Mouse (Mus musculus): ENCODE measurements around the gene Slc35d2. TPM values are rescaled to one million over a fixed set of nuclear protein-coding genes. Genes with fewer than 3 reads are reported as not detected.

Gene Slc35d2
- polyA plus RNA-seq, 1 experiment from 2014 or later: 4.5 TPM

GRCm38 (mm10) chr13:64089130-64089529 is 40.0 kb downstream of the Slc35d2 start, which contains the start of gene Hsd17b3:
Hsd17b3 (minus strand) TSS chr13:64089230.
- no peak for ATAC-seq (ENCODE audit: extremely low read depth, insufficient number of reproducible peaks, low FRiP score, low TSS enrichment)
- WGBS: 70% methylated on average over 4 of the region's 4 CpGs
- H3K27ac ChIP-seq (replicated peaks): no peak within 1 kb of the TSS

GRCm38 (mm10) chr13:64088057-64088456 is 41.1 kb downstream of the Slc35d2 start:
- H3K9ac ChIP-seq: no peak overlapping the region
- 54% methylated on average over 7 of the region's 7 CpGs for WGBS
- H3K4me2 ChIP-seq: no peak overlapping the region
- no peak overlapping the region for H3K4me3 ChIP-seq
- no peak overlapping the region for H3K27ac ChIP-seq (replicated peaks)
- H3K36me3 ChIP-seq: no peaks in the 10 kb centered on the region
- no peak for ATAC-seq (ENCODE audit: extremely low read depth, insufficient number of reproducible peaks, low FRiP score, low TSS enrichment)
- peaks cover 4% of the 10 kb centered on the region; the same call in 1 of the 2 replicates for H3K4me1 ChIP-seq
- no peaks in the 10 kb centered on the region for H3K9me3 ChIP-seq
- no peaks in the 10 kb centered on the region for H3K27me3 ChIP-seq (replicated peaks)

More at GRCm38 (mm10) chr13:64089130-64089529, 40.0 kb downstream of the Slc35d2 start, which contains the start of gene Hsd17b3:
- H3K4me2 ChIP-seq: no peak within 1 kb of the TSS
- H3K27me3 ChIP-seq (replicated peaks): no peaks in the 10 kb centered on the region
- H3K4me3 ChIP-seq: no peak within 1 kb of the TSS
- no peaks in the 10 kb centered on the region for H3K9me3 ChIP-seq
- peaks cover 7% of the 10 kb centered on the region for H3K4me1 ChIP-seq
- H3K36me3 ChIP-seq: no peaks in the 10 kb centered on the region
- no peak within 1 kb of the TSS for H3K9ac ChIP-seq

GRCm38 (mm10) chr13:64086036-64086435 is 43.1 kb downstream of the Slc35d2 start:
- Histone ChIP-seq H3K36me3 (no peaks in the 10 kb centered on the region), H3K4me2 (no peak overlapping the region), H3K4me1 (peaks cover 16% of the 10 kb centered on the region), H3K9ac (no peak overlapping the region), H3K9me3 (no peaks in the 10 kb centered on the region), H3K4me3 (no peak overlapping the region), H3K27ac (replicated peaks) (no peak overlapping the region), H3K27me3 (replicated peaks) (no peaks in the 10 kb centered on the region)
- 85% methylated on average over 5 of the region's 5 CpGs for WGBS
- no peak for ATAC-seq (ENCODE audit: extremely low read depth, insufficient number of reproducible peaks, low FRiP score, low TSS enrichment)

- Histone ChIP-seq H3K4me1 (peaks cover 18% of the 10 kb centered on the region), H3K27ac (replicated peaks) (no peak overlapping the region), H3K9me3 (no peaks in the 10 kb centered on the region), H3K36me3 (no peaks in the 10 kb centered on the region), H3K4me2 (no peak overlapping the region), H3K4me3 (no peak overlapping the region), H3K27me3 (replicated peaks) (no peaks in the 10 kb centered on the region), H3K9ac (no peak overlapping the region)
- no peak for ATAC-seq (ENCODE audit: extremely low read depth, insufficient number of reproducible peaks, low FRiP score, low TSS enrichment)
- 79% methylated on average over 3 of the region's 3 CpGs for WGBS
Measured at GRCm38 (mm10) chr13:64083331-64083730, 45.8 kb downstream of the Slc35d2 start.

- ATAC-seq (ENCODE audit: extremely low read depth, insufficient number of reproducible peaks, low FRiP score, low TSS enrichment): no peak
- no peaks in the 10 kb centered on the region for H3K9me3 ChIP-seq
- no peak overlapping the region for H3K4me3 ChIP-seq
- peak overlapping the region; percentile 52 for H3K9ac ChIP-seq
- peaks cover 14% of the 10 kb centered on the region for H3K4me1 ChIP-seq
- peak overlapping the region; percentile 31; the same call in 1 of the 2 replicates for H3K4me2 ChIP-seq
- H3K27ac ChIP-seq (replicated peaks): 0 out of 2 replicates have a peak overlapping the region, but pooled peaks have one; percentile 28
- H3K36me3 ChIP-seq: no peaks in the 10 kb centered on the region
- H3K27me3 ChIP-seq (replicated peaks): no peaks in the 10 kb centered on the region
- 33% methylated on average over 16 of the region's 16 CpGs for WGBS
Measured at GRCm38 (mm10) chr13:64081012-64081919, 47.9 kb downstream of the Slc35d2 start.

- H3K27ac ChIP-seq (replicated peaks): no peak overlapping the region
- ATAC-seq (ENCODE audit: extremely low read depth, insufficient number of reproducible peaks, low FRiP score, low TSS enrichment): no peak
- H3K4me1 ChIP-seq: peaks cover 14% of the 10 kb centered on the region
- no peak overlapping the region for H3K9ac ChIP-seq
- H3K36me3 ChIP-seq: no peaks in the 10 kb centered on the region
- no peak overlapping the region for H3K4me2 ChIP-seq
- no peaks in the 10 kb centered on the region for H3K27me3 ChIP-seq (replicated peaks)
- no peaks in the 10 kb centered on the region for H3K9me3 ChIP-seq
- no peak overlapping the region for H3K4me3 ChIP-seq
- 85% methylated on average over 5 of the region's 5 CpGs for WGBS
Measured at GRCm38 (mm10) chr13:64077591-64077990, 51.6 kb downstream of the Slc35d2 start.

- Histone ChIP-seq H3K4me1 (peaks cover 2% of the 10 kb centered on the region; the same call in 1 of the 2 replicates), H3K4me2 (no peak overlapping the region), H3K36me3 (no peaks in the 10 kb centered on the region), H3K27me3 (replicated peaks) (no peaks in the 10 kb centered on the region), H3K9me3 (no peaks in the 10 kb centered on the region), H3K4me3 (no peak overlapping the region), H3K9ac (no peak overlapping the region), H3K27ac (replicated peaks) (no peak overlapping the region)
- ATAC-seq (ENCODE audit: extremely low read depth, insufficient number of reproducible peaks, low FRiP score, low TSS enrichment): no peak
- 74% methylated on average over 4 of the region's 4 CpGs for WGBS
Measured at GRCm38 (mm10) chr13:64076074-64076473, 53.1 kb downstream of the Slc35d2 start.

- H3K36me3 ChIP-seq: no peaks in the 10 kb centered on the region
- no peak overlapping the region for H3K4me3 ChIP-seq
- WGBS: 32% methylated on average over 3 of the region's 3 CpGs
- H3K9ac ChIP-seq: no peak overlapping the region
- H3K9me3 ChIP-seq: no peaks in the 10 kb centered on the region
- no peak overlapping the region for H3K27ac ChIP-seq (replicated peaks)
- peaks cover 7% of the 10 kb centered on the region; the same call in 1 of the 2 replicates for H3K4me1 ChIP-seq
- H3K4me2 ChIP-seq: no peak overlapping the region
- ATAC-seq (ENCODE audit: extremely low read depth, insufficient number of reproducible peaks, low FRiP score, low TSS enrichment): no peak
- no peaks in the 10 kb centered on the region for H3K27me3 ChIP-seq (replicated peaks)
Measured at GRCm38 (mm10) chr13:64066653-64067052, 62.5 kb downstream of the Slc35d2 start.

GRCm38 (mm10) chr13:64064276-64064675 is 64.9 kb downstream of the Slc35d2 start:
- no peak for ATAC-seq (ENCODE audit: extremely low read depth, insufficient number of reproducible peaks, low FRiP score, low TSS enrichment)
- Histone ChIP-seq H3K9ac (no peak overlapping the region), H3K4me2 (no peak overlapping the region), H3K9me3 (no peaks in the 10 kb centered on the region), H3K4me3 (no peak overlapping the region), H3K27ac (replicated peaks) (no peak overlapping the region), H3K27me3 (replicated peaks) (no peaks in the 10 kb centered on the region), H3K4me1 (peaks cover 7% of the 10 kb centered on the region; the same call in 1 of the 2 replicates), H3K36me3 (no peaks in the 10 kb centered on the region)

GRCm38 (mm10) chr13:64060935-64061506 is 68.1 kb downstream of the Slc35d2 start:
- H3K36me3 ChIP-seq: no peaks in the 10 kb centered on the region
- no peaks in the 10 kb centered on the region for H3K4me1 ChIP-seq
- no peaks in the 10 kb centered on the region for H3K9me3 ChIP-seq
- H3K4me2 ChIP-seq: no peak overlapping the region
- ATAC-seq (ENCODE audit: extremely low read depth, insufficient number of reproducible peaks, low FRiP score, low TSS enrichment): no peak
- no peaks in the 10 kb centered on the region for H3K27me3 ChIP-seq (replicated peaks)
- WGBS: 75% methylated on average over 5 of the region's 5 CpGs
- no peak overlapping the region for H3K9ac ChIP-seq
- H3K4me3 ChIP-seq: no peak overlapping the region
- no peak overlapping the region for H3K27ac ChIP-seq (replicated peaks)

GRCm38 (mm10) chr13:64053959-64054358 is 75.2 kb downstream of the Slc35d2 start:
- Histone ChIP-seq H3K27ac (replicated peaks) (no peak overlapping the region), H3K9me3 (peaks cover 18% of the 10 kb centered on the region), H3K36me3 (no peaks in the 10 kb centered on the region), H3K27me3 (replicated peaks) (no peaks in the 10 kb centered on the region), H3K4me3 (no peak overlapping the region), H3K4me2 (no peak overlapping the region), H3K4me1 (no peaks in the 10 kb centered on the region), H3K9ac (no peak overlapping the region)
- WGBS: 42% methylated on average over 1 of the region's 1 CpGs
- ATAC-seq (ENCODE audit: extremely low read depth, insufficient number of reproducible peaks, low FRiP score, low TSS enrichment): no peak
